19 mouse cellular contexts compared by ENCODE assay signal in genomic region chr4:32268042-32268441, GRCm38 (mm10). TPM values are rescaled to one million over a fixed set of nuclear protein-coding genes. Genes with fewer than 3 reads are reported as not detected.
DNase-seq lines count a peak whose midpoint lies in the region; ATAC-seq lines count a peak whose summit lies in the region.
"Had no signal": no experiment of that assay in that cellular context is flagged by ENCODE, and none has a peak within 500 bp of the region (broad histone marks: within the 10 kb centered on the region; RNA-seq: fewer than 3 reads in every experiment).

No protein-coding gene starts in this region.

- peaks cover 3% of the 10 kb centered on the region for H3K36me3 ChIP-seq in splenic B cell, adult 2 months (ENCODE audit: control insufficient read depth, insufficient read depth, low read length, poor library complexity, severe bottlenecking)
- no peaks in the 10 kb centered on the region for H3K36me3 ChIP-seq in midbrain, embryonic 11.5 days (ENCODE audit: control insufficient read depth, insufficient read depth, low read length)
- H3K36me3 ChIP-seq: G1E had no signal

- 83% methylated on average over 1 of the region's 1 CpGs for WGBS in midbrain, embryonic 11.5 days

- no peaks in the 10 kb centered on the region for H3K27me3 ChIP-seq in splenic B cell, adult 2 months (ENCODE audit: control insufficient read depth, insufficient read depth, low read length, poor library complexity, severe bottlenecking)
- H3K27me3 ChIP-seq in midbrain, embryonic 11.5 days (ENCODE audit: control insufficient read depth, insufficient read depth, low read length), result no peaks in the 10 kb centered on the region
- H3K27me3 ChIP-seq: CH12.LX, Patski had no signal

- no peak overlapping the region for H3K9ac ChIP-seq in midbrain, embryonic 11.5 days (ENCODE audit: low read length)

- no peaks in the 10 kb centered on the region for H3K9me3 ChIP-seq in midbrain, embryonic 11.5 days (ENCODE audit: control insufficient read depth, low read length)
- H3K9me3 ChIP-seq: G1E had no signal

- DNase-seq in heart, adult 11 months, result peak; percentile 82
- no peak for DNase-seq in heart, adult 9 months (ENCODE audit: low spot score in 2 of 2)
- peak; percentile 35 for DNase-seq in splenic B cell, adult 2 months (ENCODE audit: low read depth, low spot score)
- no peak for DNase-seq in midbrain, embryonic 11.5 days (ENCODE audit: low spot score, missing footprints)
- DNase-seq: adrenal gland, adult 2 months; adrenal gland, adult 8-10 months; adrenal gland, postnatal 10 days; adrenal gland, postnatal 14 days; adrenal gland, postnatal 25 days; adrenal gland, postnatal 36 days; B cell, adult 2 months; cerebellum, adult 11 months; cerebellum, adult 11-12 months; cerebellum, adult 18-20 months had no signal

- no peak overlapping the region for H3K27ac ChIP-seq in midbrain, embryonic 11.5 days (ENCODE audit: low read depth, low read length)

- no peak overlapping the region for H3K4me2 ChIP-seq in midbrain, embryonic 11.5 days

- H3K4me1 ChIP-seq in midbrain, embryonic 11.5 days (ENCODE audit: control insufficient read depth, insufficient read depth, low read length), result no peaks in the 10 kb centered on the region

- no peak overlapping the region for H3K4me3 ChIP-seq in midbrain, embryonic 11.5 days (ENCODE audit: low read depth, low read length)

- ATAC-seq in midbrain, embryonic 11.5 days (ENCODE audit: low FRiP score), result no peak
- ATAC-seq: activated CD4-positive, CD25-positive, alpha-beta regulatory T cell, adult 4 months; CD4-positive, CD25-positive, alpha-beta regulatory T cell, adult 4 months; Patski had no signal

RNA-seq across cellular contexts. Expression of gene Bach2, which starts 29.4 kb away (rescaled TPM):
- polyA plus RNA-seq in midbrain, embryonic 11.5 days (2014; fragmentation: Nextera tagmentation; extraction: Ambion mirVana), result 11.2 and 13.2 TPM in 2 replicates
- polyA plus RNA-seq: G1E had no signal

Comparison
In these comparisons a context has a peak if more than half of its experiments do, and no peak if none do; other contexts are left out.
1. DNase-seq: peak in heart, adult 11 months (single experiment) and splenic B cell, adult 2 months (single experiment); none in heart, adult 9 months (0 of 2) and midbrain, embryonic 11.5 days (single experiment).